In the genomic region with DNA sequence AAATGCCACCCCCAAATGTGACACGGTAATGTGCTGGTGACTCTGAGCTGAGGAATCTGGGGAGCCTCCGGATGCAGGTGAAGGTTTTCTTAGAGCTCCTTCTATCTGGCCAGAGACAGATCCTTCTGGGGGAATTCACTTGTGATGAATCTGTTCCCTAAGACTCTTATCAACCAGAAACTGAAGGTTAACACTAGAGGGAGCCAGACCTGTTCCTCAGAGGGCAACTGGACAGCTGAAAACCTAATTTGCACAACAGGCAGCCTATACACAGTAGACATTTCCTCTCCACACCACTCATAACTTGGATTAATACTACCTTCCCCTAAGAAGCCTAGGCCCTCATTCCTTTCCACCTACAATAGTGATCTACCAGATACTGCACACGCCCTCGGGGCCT, we compare ENCODE assay signal across 15 mouse cellular contexts.
DNase-seq lines count a peak whose midpoint lies in the region; ATAC-seq and TF ChIP-seq lines count a peak whose summit lies in the region.
"Had no signal": no experiment of that assay in that cellular context is flagged by ENCODE, and none has a peak within 500 bp of the region (broad histone marks: within the 10 kb centered on the region; RNA-seq: fewer than 3 reads in every experiment).

No protein-coding gene starts in this region.

- H3K27me3 ChIP-seq in forebrain, postnatal 0 days (ENCODE audit: insufficient read depth, low read length) = no peaks in the 10 kb centered on the region
- H3K27me3 ChIP-seq in forebrain, embryonic 11.5 days (ENCODE audit: control insufficient read depth, insufficient read depth, low read length) = no peaks in the 10 kb centered on the region
- H3K27me3 ChIP-seq in limb, embryonic 14.5 days (ENCODE audit: control insufficient read depth, insufficient read depth, low read length) = no peaks in the 10 kb centered on the region
- H3K27me3 ChIP-seq in limb, embryonic 10.5 days (ENCODE audit: low read depth, poor library complexity, severe bottlenecking) = no peaks in the 10 kb centered on the region
- H3K27me3 ChIP-seq: hindbrain, embryonic 15.5 days; lung, embryonic 15.5 days; stomach, embryonic 15.5 days had no signal

- H3K4me2 ChIP-seq in forebrain, postnatal 0 days (ENCODE audit: low read depth) = no peak overlapping the region
- no peak overlapping the region for H3K4me2 ChIP-seq in forebrain, embryonic 11.5 days (ENCODE audit: low read depth, low read length, severe bottlenecking)
- no peak overlapping the region for H3K4me2 ChIP-seq in limb, embryonic 14.5 days (replicated peaks; ENCODE audit: low read depth, low read length, severe bottlenecking)
- H3K4me2 ChIP-seq: heart, embryonic 11.5 days; hindbrain, embryonic 15.5 days; lung, embryonic 15.5 days; stomach, embryonic 15.5 days had no signal

- H3K4me1 ChIP-seq in forebrain, postnatal 0 days (ENCODE audit: insufficient read depth) = peaks cover 27% of the 10 kb centered on the region
- H3K4me1 ChIP-seq in forebrain, embryonic 11.5 days (replicated peaks; ENCODE audit: control insufficient read depth, insufficient read depth, low read length) = peaks cover 1% of the 10 kb centered on the region; the same call in 1 of the 2 replicates
- H3K4me1 ChIP-seq in limb, embryonic 14.5 days (ENCODE audit: control insufficient read depth, insufficient read depth, low read length) = no peaks in the 10 kb centered on the region
- peaks cover 2% of the 10 kb centered on the region; the same call in 1 of the 2 replicates for H3K4me1 ChIP-seq in limb, embryonic 10.5 days
- H3K4me1 ChIP-seq: stomach, embryonic 15.5 days had no signal

- no peak for DNase-seq in forebrain, postnatal 0 days
- no peak for DNase-seq in forebrain, embryonic 11.5 days (ENCODE audit: low spot score)
- DNase-seq in limb, embryonic 14.5 days (ENCODE audit: low spot score) = peak; percentile 12
- no peak for DNase-seq in limb, embryonic 10.5 days (ENCODE audit: low spot score)
- DNase-seq in A20 (ENCODE audit: low read depth, low spot score) = peak; percentile 24
- peak; percentile 68 for DNase-seq in brain, embryonic 14.5 days (ENCODE audit: low read depth)
- DNase-seq in adrenal gland, postnatal 10 days = no peak
- DNase-seq: cerebellum, adult 9-11 months; kidney, postnatal 25 days had no signal

- ATAC-seq in forebrain, postnatal 0 days = no peak
- ATAC-seq in forebrain, embryonic 11.5 days (replicated peaks; ENCODE audit: low FRiP score) = no peak
- no peak for ATAC-seq in limb, embryonic 14.5 days (ENCODE audit: low FRiP score, low read depth)
- no peak for ATAC-seq in megakaryocyte progenitor cell, adult 5-6 weeks (replicated peaks; ENCODE audit: poor library complexity)
- ATAC-seq: CD4-positive, CD25-positive, alpha-beta regulatory T cell, adult 4 months had no signal

- WGBS in forebrain, postnatal 0 days = 61% methylated on average over 4 of the region's 4 CpGs
- WGBS in forebrain, embryonic 11.5 days = 81% methylated on average over 4 of the region's 4 CpGs
- WGBS in limb, embryonic 14.5 days = 75% methylated on average over 4 of the region's 4 CpGs
- 83% methylated on average over 4 of the region's 4 CpGs for WGBS in limb, embryonic 10.5 days

- no peaks in the 10 kb centered on the region for H3K36me3 ChIP-seq in forebrain, postnatal 0 days (ENCODE audit: insufficient read depth)
- H3K36me3 ChIP-seq in forebrain, embryonic 11.5 days (ENCODE audit: control insufficient read depth, insufficient read depth, low read length) = no peaks in the 10 kb centered on the region
- H3K36me3 ChIP-seq in limb, embryonic 14.5 days (ENCODE audit: control insufficient read depth, insufficient read depth, low read length) = no peaks in the 10 kb centered on the region
- H3K36me3 ChIP-seq in limb, embryonic 10.5 days = no peaks in the 10 kb centered on the region
- H3K36me3 ChIP-seq: hindbrain, embryonic 15.5 days; lung, embryonic 15.5 days; stomach, embryonic 15.5 days had no signal

- H3K27ac ChIP-seq in forebrain, postnatal 0 days (ENCODE audit: low read depth, low read length) = no peak overlapping the region
- H3K27ac ChIP-seq in forebrain, embryonic 11.5 days (ENCODE audit: low read depth, low read length) = no peak overlapping the region
- no peak overlapping the region for H3K27ac ChIP-seq in limb, embryonic 14.5 days (replicated peaks; ENCODE audit: low read depth, low read length)
- H3K27ac ChIP-seq in limb, embryonic 10.5 days = no peak overlapping the region
- H3K27ac ChIP-seq: hindbrain, embryonic 15.5 days; lung, embryonic 15.5 days; stomach, embryonic 15.5 days had no signal

- H3K9ac ChIP-seq in forebrain, postnatal 0 days = no peak overlapping the region
- no peak overlapping the region for H3K9ac ChIP-seq in forebrain, embryonic 11.5 days (ENCODE audit: low read length)
- H3K9ac ChIP-seq in limb, embryonic 14.5 days (ENCODE audit: low read depth, low read length, severe bottlenecking) = no peak overlapping the region
- H3K9ac ChIP-seq: hindbrain, embryonic 15.5 days; lung, embryonic 15.5 days; stomach, embryonic 15.5 days had no signal

- H3K9me3 ChIP-seq in forebrain, postnatal 0 days (ENCODE audit: low read length) = no peaks in the 10 kb centered on the region
- no peaks in the 10 kb centered on the region for H3K9me3 ChIP-seq in forebrain, embryonic 11.5 days (ENCODE audit: control insufficient read depth, low read length)
- no peaks in the 10 kb centered on the region for H3K9me3 ChIP-seq in limb, embryonic 14.5 days (ENCODE audit: control insufficient read depth, low read length)
- H3K9me3 ChIP-seq in limb, embryonic 10.5 days (replicated peaks) = no peaks in the 10 kb centered on the region
- H3K9me3 ChIP-seq: hindbrain, embryonic 15.5 days; lung, embryonic 15.5 days; stomach, embryonic 15.5 days had no signal

- H3K4me3 ChIP-seq in forebrain, postnatal 0 days (ENCODE audit: low read depth, low read length) = no peak overlapping the region
- H3K4me3 ChIP-seq in forebrain, embryonic 11.5 days (ENCODE audit: low read depth, low read length) = no peak overlapping the region
- no peak overlapping the region for H3K4me3 ChIP-seq in limb, embryonic 14.5 days (replicated peaks; ENCODE audit: low read length)
- no peak overlapping the region for H3K4me3 ChIP-seq in limb, embryonic 10.5 days
- H3K4me3 ChIP-seq: hindbrain, embryonic 15.5 days; lung, embryonic 15.5 days; stomach, embryonic 15.5 days had no signal

- TF ChIP-seq CTCF in forebrain, postnatal 0 days (IDR thresholded peaks at IDR 0.05; ENCODE audit: low read depth) = peak; percentile 56
- peak; percentile 52; the same call in 1 of the 2 replicates for TF ChIP-seq CTCF in brain, embryonic 14.5 days (IDR thresholded peaks at IDR 0.05; ENCODE audit: borderline replicate concordance, extremely low read depth, insufficient read depth, insufficient read length)

- TF ChIP-seq POLR2A in limb, embryonic 14.5 days (IDR thresholded peaks at IDR 0.05; ENCODE audit: borderline replicate concordance, extremely low read depth, insufficient read depth, insufficient read length) = no peak
- TF ChIP-seq POLR2A in brain, embryonic 14.5 days (IDR thresholded peaks at IDR 0.05; ENCODE audit: borderline replicate concordance, extremely low read depth, insufficient read depth, insufficient read length, poor library complexity, severe bottlenecking) = no peak

Comparison
In these comparisons a context has a peak if more than half of its experiments do, and no peak if none do; other contexts are left out.
1. DNase-seq: peak in limb, embryonic 14.5 days (single experiment), A20 (single experiment) and brain, embryonic 14.5 days (single experiment); none in forebrain, postnatal 0 days (single experiment), forebrain, embryonic 11.5 days (single experiment), limb, embryonic 10.5 days (single experiment) and adrenal gland, postnatal 10 days (single experiment).